Mouse (Mus musculus) midbrain, embryonic 10.5 days (tissue): ENCODE measurements around the gene Plekhg2. TPM values are rescaled to one million over a fixed set of nuclear protein-coding genes. Genes with fewer than 3 reads are reported as not detected.
"Not testable (repeated sequence)": the region's sequence is repeated elsewhere in the genome, so short reads cannot be mapped to it uniquely, and the experiment has no call there.

Experiments
- DNase-seq: peaks from one replicate; pipeline ENCODE4 v3.0.0-alpha.2; 2017; ENCODE audit warnings: low spot score
- H3K27ac ChIP-seq: fragments of 300-500 bp; sonication (generic); replicated peaks from 2 replicates; pipeline ENCODE4 v1.5.1; 2016; ENCODE audit warnings: mild to moderate bottlenecking
- H3K27me3 ChIP-seq: fragments of 300-500 bp; sonication (generic); 2 replicates; pipeline ENCODE4 v1.6.1; 2016; ENCODE audit warnings: low read depth, mild to moderate bottlenecking; ENCODE audit not compliant: poor library complexity, severe bottlenecking
- H3K36me3 ChIP-seq: fragments of 300-500 bp; sonication (generic); 2 replicates; pipeline ENCODE4 v1.6.1; 2016; ENCODE audit warnings: mild to moderate bottlenecking, moderate library complexity
- H3K4me1 ChIP-seq: fragments of 300-500 bp; sonication (generic); 2 replicates; pipeline ENCODE4 v1.6.1; 2016
- H3K4me3 ChIP-seq: fragments of 300-500 bp; sonication (generic); 2 replicates; pipeline ENCODE4 v1.5.1; 2016; ENCODE audit warnings: mild to moderate bottlenecking, moderate library complexity
- H3K9me3 ChIP-seq: fragments of 300-500 bp; sonication (generic); replicated peaks from 2 replicates; pipeline ENCODE4 v1.6.1; 2016; ENCODE audit warnings: mild to moderate bottlenecking
- WGBS: fragments of 180-500 bp; shearing (Covaris S2); methylation state at CpG from one replicate; pipeline ENCODE4 v1.1.7; 2016; 5-methylcytosine and 5-hydroxymethylcytosine counted together
- polyA plus RNA-seq: library from polyadenylated mRNA; unstranded; fragments of >200 nt; fragmentation: Nextera tagmentation; extraction: Ambion mirVana; gene quantifications from 2 replicates; pipeline ENCODE4 v1.2.1, GENCODE M21; 2016

The Plekhg2 gene
- polyA plus RNA-seq, 1 experiment from 2014 or later, result 69.7 TPM

GRCm38 (mm10) chr7:28392429-28393271 lies 20.3 kb upstream of the Plekhg2 start, which contains the start of the genes Med29 and Paf1:
Med29 (minus strand) TSS chr7:28392708.
Paf1 (plus strand) TSS chr7:28392951.
- H3K36me3 ChIP-seq, result peaks cover 67% of the 10 kb centered on the region
- WGBS, result under 1% methylated on average over 58 of the region's 58 CpGs
- peak; percentile 96 for DNase-seq
- peak within 1 kb of the TSS; percentile 96 for H3K4me3 ChIP-seq
- H3K27me3 ChIP-seq, result no peaks in the 10 kb centered on the region
- no peaks in the 10 kb centered on the region for H3K9me3 ChIP-seq
- H3K4me1 ChIP-seq, result peaks cover 22% of the 10 kb centered on the region
- H3K27ac ChIP-seq, result peak within 1 kb of the TSS; percentile 84

- Histone ChIP-seq H3K4me3 (no peak overlapping the region), H3K27me3 (no peaks in the 10 kb centered on the region), H3K4me1 (peaks cover 25% of the 10 kb centered on the region), H3K36me3 (peaks cover 64% of the 10 kb centered on the region), H3K27ac (no peak overlapping the region), H3K9me3 (no peaks in the 10 kb centered on the region)
- WGBS, result 93% methylated on average over 3 of the region's 3 CpGs
- DNase-seq, result no peak
These were observed 17.9 kb upstream of the Plekhg2 start for GRCm38 (mm10) chr7:28390331-28390730.

GRCm38 (mm10) chr7:28387384-28387783 lies 15.0 kb upstream of the Plekhg2 start:
- Histone ChIP-seq H3K36me3 (peaks cover 57% of the 10 kb centered on the region), H3K4me1 (peaks cover 26% of the 10 kb centered on the region)
- H3K27me3 ChIP-seq, H3K27ac ChIP-seq, DNase-seq, H3K9me3 ChIP-seq, H3K4me3 ChIP-seq: not testable (repeated sequence)
- 89% methylated on average over 7 of the region's 7 CpGs for WGBS

- 90% methylated on average over 6 of the region's 6 CpGs for WGBS
- Histone ChIP-seq H3K4me1 (peaks cover 30% of the 10 kb centered on the region), H3K36me3 (peaks cover 57% of the 10 kb centered on the region)
These were observed 14.5 kb upstream of the Plekhg2 start for GRCm38 (mm10) chr7:28386877-28387276.

GRCm38 (mm10) chr7:28386462-28386861 lies 14.1 kb upstream of the Plekhg2 start:
- Histone ChIP-seq H3K9me3 (no peaks in the 10 kb centered on the region), H3K27ac (no peak overlapping the region), H3K27me3 (no peaks in the 10 kb centered on the region), H3K4me3 (no peak overlapping the region; the same call in 1 of the 2 replicates), H3K36me3 (peaks cover 57% of the 10 kb centered on the region), H3K4me1 (peaks cover 30% of the 10 kb centered on the region)
- DNase-seq, result peak; percentile 80
- 35% methylated on average over 4 of the region's 4 CpGs for WGBS

More at GRCm38 (mm10) chr7:28386877-28387276, 14.5 kb upstream of the Plekhg2 start:
- not testable (repeated sequence) for H3K27me3 ChIP-seq, H3K4me3 ChIP-seq, H3K9me3 ChIP-seq, DNase-seq, H3K27ac ChIP-seq

GRCm38 (mm10) chr7:28386007-28386406 lies 13.6 kb upstream of the Plekhg2 start:
- Histone ChIP-seq H3K4me1 (peaks cover 30% of the 10 kb centered on the region), H3K36me3 (peaks cover 57% of the 10 kb centered on the region), H3K27ac (no peak overlapping the region), H3K4me3 (no peak overlapping the region), H3K9me3 (no peaks in the 10 kb centered on the region), H3K27me3 (no peaks in the 10 kb centered on the region)
- 90% methylated on average over 7 of the region's 7 CpGs for WGBS
- no peak for DNase-seq

- H3K27ac ChIP-seq, result no peak overlapping the region
- H3K9me3 ChIP-seq, result no peaks in the 10 kb centered on the region
- H3K27me3 ChIP-seq, result no peaks in the 10 kb centered on the region
- peaks cover 35% of the 10 kb centered on the region for H3K4me1 ChIP-seq
- no peak for DNase-seq
- 91% methylated on average over 9 of the region's 9 CpGs for WGBS
- peaks cover 49% of the 10 kb centered on the region for H3K36me3 ChIP-seq
- H3K4me3 ChIP-seq, result no peak overlapping the region
These were observed 12.8 kb upstream of the Plekhg2 start for GRCm38 (mm10) chr7:28385196-28385595.

GRCm38 (mm10) chr7:28384162-28384561 lies 11.8 kb upstream of the Plekhg2 start:
- Histone ChIP-seq H3K27ac (no peak overlapping the region), H3K27me3 (no peaks in the 10 kb centered on the region), H3K4me1 (peaks cover 42% of the 10 kb centered on the region), H3K9me3 (no peaks in the 10 kb centered on the region), H3K4me3 (no peak overlapping the region), H3K36me3 (peaks cover 38% of the 10 kb centered on the region)
- no peak for DNase-seq
- WGBS, result 82% methylated on average over 6 of the region's 6 CpGs

- Histone ChIP-seq H3K4me1 (peaks cover 47% of the 10 kb centered on the region), H3K27ac (0 out of 2 replicates have a peak overlapping the region, but pooled peaks have one; percentile 83), H3K36me3 (peaks cover 33% of the 10 kb centered on the region), H3K9me3 (no peaks in the 10 kb centered on the region), H3K4me3 (no peak overlapping the region), H3K27me3 (no peaks in the 10 kb centered on the region)
- no peak for DNase-seq
- 81% methylated on average over 4 of the region's 4 CpGs for WGBS
These were observed 11.2 kb upstream of the Plekhg2 start for GRCm38 (mm10) chr7:28383606-28384005.

GRCm38 (mm10) chr7:28382981-28383396 lies 10.6 kb upstream of the Plekhg2 start:
- DNase-seq, result no peak
- 80% methylated on average over 11 of the region's 11 CpGs for WGBS
- Histone ChIP-seq H3K4me1 (peaks cover 53% of the 10 kb centered on the region), H3K9me3 (no peaks in the 10 kb centered on the region), H3K4me3 (no peak overlapping the region; the same call in 1 of the 2 replicates), H3K27ac (peak overlapping the region; percentile 83; the same call in 1 of the 2 replicates), H3K27me3 (peaks cover 6% of the 10 kb centered on the region), H3K36me3 (peaks cover 27% of the 10 kb centered on the region)

- Histone ChIP-seq H3K4me1 (peaks cover 59% of the 10 kb centered on the region), H3K4me3 (peak overlapping the region; percentile 47), H3K36me3 (peaks cover 27% of the 10 kb centered on the region), H3K27me3 (peaks cover 11% of the 10 kb centered on the region), H3K27ac (peak overlapping the region; percentile 83), H3K9me3 (no peaks in the 10 kb centered on the region)
- DNase-seq, result no peak
- WGBS, result 71% methylated on average over 11 of the region's 12 CpGs
These were observed 10.1 kb upstream of the Plekhg2 start for GRCm38 (mm10) chr7:28382347-28382951.

- WGBS, result 12% methylated on average over 20 of the region's 20 CpGs
- H3K27me3 ChIP-seq, result peaks cover 16% of the 10 kb centered on the region
- H3K4me1 ChIP-seq, result peaks cover 64% of the 10 kb centered on the region
- peaks cover 26% of the 10 kb centered on the region for H3K36me3 ChIP-seq
- H3K4me3 ChIP-seq, result peak overlapping the region; percentile 47
- H3K27ac ChIP-seq, result peak overlapping the region; percentile 83
- peak; percentile 70 for DNase-seq
- H3K9me3 ChIP-seq, result no peaks in the 10 kb centered on the region
These were observed 9.5 kb upstream of the Plekhg2 start for GRCm38 (mm10) chr7:28381938-28382337.
